Mouse (Mus musculus): ENCODE data around the gene Zfp809.
"Not testable (repeated sequence)": the region's sequence is repeated elsewhere in the genome, so short reads cannot be mapped to it uniquely, and the experiment has no call there.

Gene Zfp809

DNA sequence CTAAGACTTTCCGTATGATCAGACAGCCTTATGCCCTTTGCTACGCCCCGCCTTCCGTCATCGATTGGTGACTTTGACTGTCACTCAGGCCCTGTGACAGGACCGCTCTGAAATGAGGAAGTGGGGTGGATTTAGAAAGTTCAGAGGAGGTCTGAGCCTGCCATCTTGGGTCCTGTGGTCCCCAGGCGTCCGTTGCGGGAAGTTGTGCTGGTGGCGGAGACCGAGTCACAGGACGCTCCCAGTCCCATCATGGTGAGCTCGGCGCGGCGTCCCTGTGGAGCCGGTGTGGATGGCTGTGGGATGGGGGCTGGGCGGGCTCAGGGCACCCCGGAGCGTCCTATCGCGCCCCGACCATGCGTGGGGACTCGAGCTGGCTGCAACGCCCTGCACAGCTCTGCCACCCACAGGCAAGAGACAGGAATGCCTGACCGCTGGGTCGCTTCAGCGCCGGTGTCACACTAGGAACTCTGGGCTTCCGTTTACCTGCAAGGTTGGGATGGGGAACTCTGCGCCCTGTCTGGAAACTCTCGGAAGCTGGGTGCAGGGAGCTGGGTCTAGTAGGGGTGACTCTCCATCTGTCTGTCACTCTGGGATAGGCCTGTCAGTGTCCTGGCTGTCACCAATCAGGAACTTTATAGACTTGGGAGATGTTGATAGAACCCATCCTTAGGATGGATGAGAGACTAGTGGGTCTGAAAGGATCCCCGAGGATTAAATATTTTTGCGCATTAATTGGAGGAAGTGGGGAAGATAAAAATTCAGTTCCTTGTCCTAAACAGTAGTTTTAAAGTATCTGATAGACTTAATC is at the start of gene Zfp809:
TSS of gene Zfp809 (plus strand) at position 134 of the 808 bp plus-strand sequence.
- DNase-seq (ENCODE audit: low spot score): peak; percentile 99

DNA sequence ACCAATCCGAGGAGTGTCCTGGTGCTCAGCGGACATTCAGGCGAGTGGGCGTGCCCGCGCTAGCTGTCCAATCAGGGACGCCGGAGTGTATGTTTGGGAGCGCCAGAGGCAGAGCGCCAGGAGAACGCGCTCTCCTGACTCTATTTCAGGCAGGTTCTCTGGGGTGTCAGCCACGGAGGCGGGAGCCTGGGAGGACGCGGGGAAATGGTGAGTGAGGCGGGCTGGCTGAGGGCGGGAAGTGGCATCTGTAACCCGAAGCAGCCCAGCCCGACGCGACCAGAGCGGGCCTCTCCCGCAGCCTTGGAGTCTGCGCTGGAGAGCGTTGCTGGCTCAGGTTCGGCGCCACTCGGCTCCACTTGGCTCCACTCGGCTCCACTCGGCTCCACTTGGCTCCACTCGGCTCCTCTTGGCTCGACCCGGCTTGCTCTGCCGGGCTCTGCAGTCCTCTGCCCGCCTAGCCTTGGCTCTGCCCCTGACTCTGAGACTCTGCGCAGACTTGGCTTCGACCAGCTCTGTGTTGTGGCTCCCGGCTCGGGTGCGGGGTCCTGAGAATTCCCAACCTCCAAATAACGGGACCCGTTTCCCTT is 37.4 kb upstream of the Zfp809 start, which contains the start of gene Zfp872:
TSS of gene Zfp872 (plus strand) at position 66 of the 587 bp plus-strand sequence.
- DNase-seq (ENCODE audit: low spot score): peak; percentile 1

DNA sequence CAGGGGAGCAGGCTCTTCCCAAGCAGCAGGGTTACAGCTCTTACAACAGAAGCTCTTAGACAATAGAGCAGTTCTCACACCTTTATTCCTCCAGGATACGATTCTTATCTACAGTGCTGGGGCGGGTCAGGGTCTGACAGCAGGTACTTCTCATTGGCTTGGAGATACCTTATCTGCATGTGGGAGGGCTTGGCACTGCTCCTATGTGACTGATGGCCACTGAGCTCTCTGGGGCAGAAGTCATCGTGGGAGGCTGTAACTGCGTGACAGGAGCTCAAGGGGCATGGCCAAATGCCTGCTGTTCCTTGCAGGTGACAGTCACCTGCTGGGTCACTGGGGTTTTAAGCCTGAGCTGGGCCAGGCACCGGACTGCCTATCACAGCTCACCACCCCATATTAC is 29.1 kb upstream of the Zfp809 start:
- DNase-seq (ENCODE audit: low spot score): no peak

DNA sequence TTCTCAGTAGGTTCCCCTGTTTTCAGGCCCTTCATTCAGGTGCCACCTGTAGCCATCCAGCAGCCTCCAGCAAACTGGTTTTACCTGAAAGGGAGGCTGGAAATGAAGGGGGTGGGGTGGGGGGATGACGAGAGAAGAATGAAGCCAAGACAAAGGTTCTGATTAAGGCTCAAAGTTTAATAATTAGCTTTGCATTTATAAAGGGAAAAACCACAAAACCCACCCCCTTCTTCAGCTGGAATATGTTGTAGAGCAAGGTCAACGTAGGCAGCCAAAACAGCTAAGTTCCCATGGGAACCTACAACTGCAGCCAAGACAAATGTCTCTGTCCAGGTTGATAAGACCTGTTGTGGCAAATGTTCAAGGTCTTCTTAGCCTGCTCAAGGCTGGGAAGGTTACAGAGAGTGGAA is 11.7 kb upstream of the Zfp809 start:
- no peak for DNase-seq (ENCODE audit: low spot score)

DNA sequence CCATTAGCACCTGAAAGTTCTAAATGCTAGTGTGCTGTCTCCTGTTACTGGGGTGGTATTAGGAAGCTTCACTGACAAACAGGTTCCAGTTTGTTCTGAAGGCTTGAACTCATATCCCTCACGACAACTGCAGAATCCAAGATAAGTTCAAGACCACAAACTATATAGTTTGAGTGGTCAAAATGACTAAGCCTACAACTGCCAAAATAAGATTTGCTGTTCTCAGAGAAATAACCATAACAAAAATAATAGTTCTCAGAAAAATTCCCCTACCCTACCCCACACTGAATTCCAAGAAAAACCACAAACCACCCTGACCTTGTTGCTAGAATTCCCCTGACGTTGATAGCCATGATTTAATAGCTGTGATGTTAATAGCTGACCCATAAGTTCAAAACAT is 11.0 kb upstream of the Zfp809 start:
- no peak for DNase-seq (ENCODE audit: low spot score)

DNA sequence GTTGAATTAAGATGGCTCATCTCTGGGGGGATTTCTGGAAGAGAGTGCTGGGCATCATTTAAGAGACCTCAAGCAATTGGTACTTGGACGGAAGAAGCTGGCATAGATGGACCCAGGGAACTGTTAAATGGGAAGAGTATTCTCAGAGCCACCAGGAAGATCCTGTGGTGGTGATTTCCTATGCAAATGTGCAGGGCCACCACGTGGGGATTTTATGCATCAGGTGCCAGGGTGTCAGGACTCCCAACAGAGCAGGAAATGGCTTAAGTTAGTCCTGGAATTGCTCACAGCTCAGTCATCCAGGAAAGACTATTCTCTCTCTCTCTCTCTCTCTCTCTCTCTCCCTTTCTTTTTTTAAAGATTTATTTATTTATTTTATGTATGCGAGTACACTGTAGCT is 8.8 kb upstream of the Zfp809 start:
- no peak for DNase-seq (ENCODE audit: low spot score)

DNA sequence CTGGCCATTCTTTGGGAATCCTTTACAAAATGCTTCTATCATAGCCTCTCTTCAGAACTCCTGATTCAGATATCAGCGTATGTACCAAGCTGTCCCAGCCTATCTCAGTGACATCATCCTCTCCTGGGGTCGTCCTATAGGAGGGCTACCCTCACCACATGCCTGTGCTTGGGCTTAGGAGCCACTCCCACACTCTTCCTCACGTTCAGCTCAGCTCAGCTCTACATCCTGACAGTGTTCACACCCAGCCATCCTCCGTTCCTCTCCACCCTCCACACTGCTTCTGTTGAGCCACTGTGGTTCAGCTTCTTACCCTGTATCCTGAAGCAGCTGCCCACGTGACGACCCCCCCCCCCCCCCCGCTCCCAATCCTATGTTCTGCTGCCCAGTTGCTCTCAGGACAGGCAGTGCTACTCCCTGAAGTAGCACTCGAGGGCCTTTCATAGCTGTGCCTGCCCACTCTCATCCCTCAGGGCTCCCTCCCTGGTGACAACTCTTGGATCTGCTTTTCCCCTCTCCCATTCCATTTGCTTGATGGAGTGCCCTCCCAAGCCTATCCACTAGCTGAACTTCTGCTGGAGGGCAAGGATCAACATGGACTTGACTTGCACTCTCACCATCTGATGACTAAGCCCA is 7.5 kb upstream of the Zfp809 start:
- no peak for DNase-seq (ENCODE audit: low spot score)

DNA sequence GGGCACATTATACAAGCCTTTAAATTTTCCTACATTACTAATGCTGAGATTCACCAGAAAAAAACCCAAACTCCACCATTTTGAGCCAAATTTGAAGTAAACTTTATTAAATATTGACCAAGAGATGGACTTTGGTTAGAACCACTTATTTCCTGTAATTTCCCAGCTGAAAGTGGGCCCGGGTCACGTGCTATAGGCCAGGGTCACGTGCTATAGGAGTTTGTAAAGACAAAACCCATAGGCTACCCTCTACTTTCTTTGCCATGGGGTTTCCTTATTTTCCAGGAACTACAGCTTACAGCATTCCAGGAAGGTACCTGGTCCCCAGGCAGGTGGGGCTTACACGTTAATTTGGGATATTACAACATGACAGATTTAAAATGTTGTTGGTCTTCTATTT is 1.4 kb upstream of the Zfp809 start:
- DNase-seq (ENCODE audit: low spot score): no peak

DNA sequence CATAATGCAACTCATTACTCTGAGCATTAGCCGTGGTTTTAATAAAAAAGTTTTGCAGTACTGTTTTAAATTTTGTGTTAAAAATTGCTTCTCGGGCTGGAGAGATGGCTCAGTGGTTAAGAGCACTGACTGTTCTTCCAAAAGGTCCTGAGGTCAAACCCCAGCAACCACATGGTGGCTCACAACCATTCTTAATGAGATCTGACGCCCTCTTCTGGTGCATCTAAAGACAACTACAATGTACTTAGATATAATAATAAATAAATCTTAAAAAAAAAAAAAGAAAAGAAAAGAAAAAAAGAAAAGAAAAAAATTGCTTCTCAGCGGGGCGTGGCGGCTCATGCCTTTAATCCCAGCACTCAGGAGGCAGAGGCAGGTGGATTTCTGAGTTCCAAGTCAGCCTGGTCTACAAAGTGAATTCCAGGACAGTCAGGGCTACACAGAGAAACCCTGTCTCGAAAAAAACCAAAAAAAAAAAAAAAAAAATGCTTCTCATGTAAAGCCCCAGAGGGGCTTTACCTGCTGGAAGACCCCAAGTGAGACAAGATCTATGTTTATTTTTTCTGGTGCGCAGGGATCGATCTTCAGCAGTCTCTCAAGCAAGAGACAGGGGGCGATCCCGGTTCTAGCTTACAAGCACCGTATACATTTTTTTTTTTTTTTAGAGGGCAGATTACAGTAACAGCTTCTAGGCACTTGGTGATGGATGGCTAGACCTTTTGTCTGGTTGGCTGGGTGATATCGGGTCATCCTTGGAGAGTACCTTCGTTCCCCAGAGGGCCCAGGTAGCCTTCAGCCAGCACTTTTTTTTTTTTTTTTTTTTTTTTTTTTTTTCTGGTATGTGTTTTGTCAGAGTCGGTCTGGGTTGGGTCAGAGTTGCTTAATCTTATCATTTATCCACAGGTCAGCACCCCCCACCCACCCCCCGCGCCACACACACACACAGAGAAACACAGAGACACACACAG is 694 bp upstream of the Zfp809 start:
- peak; percentile 14 for DNase-seq (ENCODE audit: low spot score)

DNA sequence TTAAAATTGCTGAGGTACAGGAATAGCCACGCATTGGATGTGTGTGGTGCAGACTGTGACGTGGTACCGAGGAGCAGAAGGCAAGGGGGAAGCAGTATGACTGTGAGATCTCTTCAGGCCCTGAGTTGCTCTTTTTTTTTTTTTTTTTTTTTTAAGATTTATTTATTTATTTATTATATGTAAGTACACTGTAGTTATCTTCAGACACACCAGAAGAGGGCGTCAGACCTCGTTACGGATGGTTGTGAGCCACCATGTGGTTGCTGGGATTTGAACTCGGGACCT is 817 bp downstream of the Zfp809 start:
- DNase-seq (ENCODE audit: low spot score): not testable (repeated sequence)

DNA sequence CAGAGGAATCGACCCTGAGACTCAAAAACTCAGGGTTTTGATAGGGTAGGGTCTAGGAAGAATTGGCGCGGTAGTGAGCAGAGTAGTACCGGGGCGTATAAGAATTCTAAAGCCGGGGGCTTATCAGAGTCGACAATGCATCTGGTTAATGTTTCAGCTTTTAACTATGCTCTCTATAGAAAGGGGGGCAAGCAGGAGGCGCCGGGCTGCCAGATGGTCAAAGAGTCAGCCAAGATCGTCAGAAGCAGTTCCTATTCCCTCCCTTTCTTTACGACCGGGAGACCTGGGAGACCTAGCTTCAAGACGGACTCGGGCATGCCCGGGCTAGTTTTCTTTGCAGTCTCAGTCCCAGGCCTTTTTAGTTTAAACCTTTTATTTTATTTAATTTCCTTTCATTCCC is 1.3 kb downstream of the Zfp809 start:
- DNase-seq (ENCODE audit: low spot score): no peak

DNA sequence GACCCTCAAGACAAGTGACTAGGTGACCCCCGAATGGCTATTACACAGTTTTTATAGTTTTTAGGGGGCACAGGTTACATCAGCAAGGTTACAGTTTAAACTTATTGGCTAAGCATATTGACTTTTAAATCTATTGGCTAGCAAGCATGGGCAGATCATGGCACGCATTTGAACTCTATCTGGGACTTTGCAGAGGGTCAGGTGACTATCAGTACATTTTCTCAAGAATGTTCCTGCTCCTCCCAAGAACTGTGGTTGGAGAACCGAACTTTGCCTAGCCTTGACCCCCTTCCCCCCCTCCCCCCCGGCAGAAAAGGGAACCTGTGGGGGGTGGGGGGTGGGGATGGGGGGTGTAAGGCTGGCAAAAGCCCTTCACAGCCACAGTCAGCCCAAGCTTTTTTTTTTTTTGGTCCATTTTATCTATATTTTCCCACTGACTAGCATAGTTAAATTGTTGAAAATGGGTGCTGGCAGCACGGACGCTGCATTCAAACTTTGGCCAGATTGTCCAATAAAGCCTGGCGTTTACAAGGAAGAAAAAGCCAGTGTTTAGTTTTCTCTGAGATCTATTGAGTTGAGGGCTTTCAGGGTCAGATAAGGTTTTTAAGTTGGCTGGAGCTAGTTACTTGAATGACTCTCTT is 4.0 kb downstream of the Zfp809 start:
- DNase-seq (ENCODE audit: low spot score): no peak

DNA sequence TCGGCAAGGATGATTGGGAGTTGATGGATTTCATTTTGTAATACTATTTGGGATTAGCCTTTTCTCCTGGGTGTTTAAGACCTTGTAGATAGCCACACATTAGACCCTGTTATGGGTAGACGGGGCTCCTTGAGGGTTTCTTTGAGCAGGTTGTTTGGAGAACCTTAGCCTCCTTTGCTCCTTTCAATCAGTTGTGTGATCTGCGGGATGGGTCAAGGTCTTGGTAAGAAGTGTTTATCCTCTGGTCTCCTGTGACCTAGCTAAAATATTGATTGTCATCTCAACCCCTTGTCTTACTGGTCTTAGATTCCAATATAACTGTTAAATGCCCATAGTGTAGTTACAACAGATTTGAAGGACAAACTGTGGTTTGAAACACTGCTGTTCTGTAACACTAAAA is 4.5 kb downstream of the Zfp809 start:
- no peak for DNase-seq (ENCODE audit: low spot score)

DNA sequence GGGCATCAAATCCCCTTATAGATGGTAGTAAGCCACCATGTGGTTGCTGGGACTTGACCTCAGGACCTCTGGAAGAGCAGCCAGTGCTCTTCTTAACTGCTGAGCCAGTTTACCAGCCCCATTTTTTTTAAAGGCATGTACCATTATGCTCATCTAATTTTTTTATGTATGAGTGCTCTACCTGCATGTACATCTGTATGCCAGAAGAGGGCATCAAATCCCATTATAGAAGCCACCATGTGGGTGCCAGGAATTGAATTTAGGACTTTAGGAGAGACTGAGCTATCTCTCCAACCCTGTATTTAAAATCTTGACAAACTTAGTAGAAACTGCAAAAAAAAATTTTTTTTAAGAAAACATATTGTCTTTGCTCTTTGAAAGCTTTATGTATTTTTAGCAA is 5.0 kb downstream of the Zfp809 start:
- peak; percentile 17 for DNase-seq (ENCODE audit: low spot score)

DNA sequence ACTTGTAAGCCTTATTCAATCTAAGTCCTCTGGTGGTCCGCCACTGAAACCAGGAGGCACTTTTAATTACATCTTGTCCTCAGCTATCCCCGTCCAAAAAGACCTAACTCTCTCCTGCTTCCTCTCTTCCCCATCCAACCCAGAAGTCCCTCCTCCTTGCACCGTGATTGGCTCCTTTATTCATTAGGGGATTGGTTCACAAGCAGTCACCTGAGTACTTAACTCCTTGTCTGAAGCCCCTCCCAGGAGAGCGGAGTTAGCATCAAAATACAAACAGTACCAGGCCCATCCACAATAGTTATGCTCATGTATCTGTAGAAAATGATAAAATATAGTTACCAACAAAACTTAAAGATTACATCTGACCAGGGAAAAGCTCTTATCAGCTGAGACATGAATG is 14.5 kb downstream of the Zfp809 start:
- DNase-seq (ENCODE audit: low spot score): no peak

DNA sequence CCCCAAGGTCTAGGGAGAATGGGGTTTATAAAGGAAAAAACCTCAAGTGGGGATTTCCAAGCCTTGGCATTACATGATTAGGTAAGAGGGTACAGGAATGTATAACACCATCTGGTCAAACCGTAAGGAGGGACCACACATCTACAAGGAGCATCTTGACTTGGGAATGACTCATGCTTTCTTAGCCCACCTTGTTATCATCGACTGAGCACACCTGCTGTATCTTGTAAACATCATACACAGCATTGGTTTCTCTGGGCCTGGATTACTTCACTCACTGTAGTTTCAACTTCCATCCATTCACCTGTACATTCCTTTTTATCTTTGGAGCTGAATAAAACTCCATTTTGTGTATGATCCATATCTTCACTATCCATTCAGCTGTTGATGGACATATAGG is 18.7 kb downstream of the Zfp809 start:
- DNase-seq (ENCODE audit: low spot score): no peak

DNA sequence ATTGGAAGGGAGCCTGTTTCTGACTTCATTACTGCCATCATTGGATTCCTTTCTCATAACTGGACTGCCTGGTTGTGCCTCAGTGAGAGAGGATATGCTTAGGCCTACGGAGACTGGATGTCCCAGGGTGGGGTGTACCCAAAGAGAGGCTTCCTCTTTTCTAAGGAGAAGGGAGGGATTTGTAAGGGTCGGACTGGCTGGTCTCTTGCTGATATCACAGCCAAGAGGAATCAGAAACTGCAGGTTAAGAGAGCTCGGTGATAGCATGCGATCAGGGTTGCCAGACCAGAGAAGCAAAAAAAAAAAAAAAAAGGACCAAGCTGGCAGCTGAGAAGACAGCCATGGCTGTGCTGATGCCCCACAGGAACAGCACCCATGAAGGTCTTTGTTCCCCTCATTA is 31.1 kb downstream of the Zfp809 start:
- DNase-seq (ENCODE audit: low spot score): no peak

DNA sequence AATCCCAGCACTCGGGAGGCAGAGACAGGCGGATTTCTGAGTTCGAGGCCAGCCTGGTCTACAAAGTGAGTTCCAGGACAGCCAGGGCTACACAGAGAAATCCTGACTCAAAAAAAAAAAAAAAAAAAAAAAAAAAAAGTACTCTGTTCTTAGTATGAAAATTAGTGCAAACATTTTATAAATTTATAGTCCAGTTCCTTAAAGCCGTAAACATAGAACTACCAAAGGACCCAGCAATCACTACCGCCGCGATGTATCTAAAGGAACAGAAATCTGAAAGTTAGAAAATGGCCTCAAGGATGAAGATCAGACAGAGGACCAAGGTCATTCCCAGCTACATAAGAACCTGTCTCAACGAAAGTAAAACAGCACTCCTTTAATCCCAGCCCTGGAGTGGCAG is 33.3 kb downstream of the Zfp809 start:
- no peak for DNase-seq (ENCODE audit: low spot score)

DNA sequence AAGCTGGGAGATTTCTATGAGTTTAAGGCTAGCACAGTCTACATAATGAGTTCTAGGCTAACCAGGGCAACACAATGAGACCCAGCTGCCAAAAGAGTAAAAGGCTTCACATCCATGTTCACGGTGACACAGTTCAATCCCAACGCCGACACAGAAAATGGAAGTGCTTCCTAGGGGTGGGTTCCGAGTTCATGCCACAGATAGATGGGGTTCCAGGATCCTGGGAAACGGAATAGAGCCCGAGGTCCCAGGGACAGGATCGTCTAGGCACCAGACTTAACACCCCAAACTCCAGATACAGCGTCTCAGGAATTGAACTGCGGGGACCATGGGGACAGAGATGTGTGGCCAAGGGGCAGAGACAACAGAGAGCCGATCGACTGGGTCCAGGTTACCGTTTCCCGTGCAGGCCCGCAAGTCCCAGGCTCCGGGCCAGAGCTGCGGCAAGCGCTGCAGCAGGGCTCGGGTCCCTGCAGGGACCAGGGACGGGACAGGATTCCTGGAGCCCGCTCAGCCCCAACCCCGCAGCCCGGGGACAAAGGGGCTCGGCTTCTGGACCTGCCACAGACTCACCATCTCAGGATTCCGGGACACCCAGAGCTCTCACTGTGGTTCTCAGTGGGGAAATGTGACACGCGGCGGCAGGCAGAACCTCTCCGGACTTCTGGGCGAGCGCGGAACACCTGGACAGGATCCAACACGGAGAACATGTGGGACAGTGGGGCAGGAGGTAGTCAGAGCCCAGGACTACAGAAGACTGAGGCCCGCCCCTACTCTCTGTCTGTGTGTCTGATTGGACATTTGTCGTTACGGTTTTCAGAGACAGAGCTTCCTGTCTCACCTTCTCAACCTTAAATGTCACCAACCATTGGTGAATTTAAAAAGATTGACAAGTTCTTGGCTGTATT is 33.9 kb downstream of the Zfp809 start, which contains the start of gene Zfp599:
TSS of gene Zfp599 (minus strand) at position 712 of the 908 bp plus-strand sequence.
- DNase-seq (ENCODE audit: low spot score): peak; percentile 78

DNA sequence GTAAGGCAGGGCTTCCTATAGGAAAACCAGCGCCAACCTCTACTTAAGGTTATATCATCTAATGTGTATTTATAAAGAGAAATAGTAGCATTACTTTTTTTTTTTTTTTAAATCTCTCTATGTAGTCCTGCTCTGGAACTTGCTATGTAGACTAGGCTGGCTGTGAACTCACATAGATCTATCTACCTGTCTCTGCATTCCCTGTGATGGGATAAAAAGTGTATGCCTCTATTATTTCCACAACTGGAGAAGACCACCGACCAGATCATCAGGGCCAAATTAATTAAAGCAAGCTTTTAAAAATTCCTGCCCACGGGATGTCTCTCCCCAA is 34.5 kb downstream of the Zfp809 start:
- DNase-seq (ENCODE audit: low spot score): no peak

DNA sequence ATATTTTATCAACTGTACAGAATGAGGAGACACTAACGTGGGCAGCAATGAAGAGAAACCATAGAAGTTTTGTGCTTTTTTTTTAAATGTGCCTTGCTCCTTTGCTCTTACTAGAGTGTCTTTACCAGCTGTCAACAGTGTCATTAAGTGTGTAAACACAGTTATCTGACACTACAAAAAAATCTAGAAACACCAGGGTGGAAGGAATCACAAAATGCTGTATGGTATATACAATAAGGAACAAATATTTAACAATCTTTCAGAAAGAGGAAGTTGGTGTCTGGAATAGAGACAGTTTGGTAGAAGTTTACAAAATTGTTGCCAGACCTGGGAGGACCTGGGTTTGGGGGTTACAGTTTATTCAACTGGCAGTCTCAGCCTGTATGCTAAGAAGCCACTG is 36.1 kb downstream of the Zfp809 start:
- DNase-seq (ENCODE audit: low spot score): no peak

Measured in adipocyte (in vitro differentiated cells).